Mouse (Mus musculus) embryonic facial prominence, embryonic 11.5 days (tissue): Measurements from ENCODE around the gene Ppil6. TPM values are rescaled to one million over a fixed set of nuclear protein-coding genes. Genes with fewer than 3 reads are reported as not detected.

Source experiments
- ATAC-seq: fragments of 200-750 bp; cut with Nextera tagmentation; replicated peaks from 2 replicates; pipeline ENCODE4 v1.8.0; 2017; ENCODE audit warnings: low read depth; ENCODE audit not compliant: insufficient number of reproducible peaks, low FRiP score, low TSS enrichment
- DNase-seq: peaks from one replicate; pipeline ENCODE4 v3.0.0-alpha.2; 2015; ENCODE audit warnings: low spot score
- H3K27ac ChIP-seq: fragments of 300-500 bp; sonication (generic); replicated peaks from 2 replicates; pipeline ENCODE4 v1.5.1; 2014; ENCODE audit warnings: mild to moderate bottlenecking, low read depth, low read length, control low read depth
- H3K27me3 ChIP-seq: fragments of 300-500 bp; sonication (generic); 2 replicates; pipeline ENCODE4 v1.6.1; 2014; ENCODE audit warnings: mild to moderate bottlenecking, low read length, moderate library complexity, mixed read lengths; ENCODE audit not compliant: control insufficient read depth, insufficient read depth
- H3K36me3 ChIP-seq: fragments of 300-500 bp; sonication (generic); replicated peaks from 2 replicates; pipeline ENCODE4 v1.6.1; 2014; ENCODE audit warnings: low read depth, mild to moderate bottlenecking, low read length, moderate library complexity, mixed read lengths; ENCODE audit not compliant: control insufficient read depth, insufficient read depth
- H3K4me1 ChIP-seq: fragments of 300-500 bp; sonication (generic); 2 replicates; pipeline ENCODE4 v1.6.1; 2014; ENCODE audit warnings: low read length, mixed read lengths; ENCODE audit not compliant: control insufficient read depth, insufficient read depth
- H3K4me2 ChIP-seq: fragments of 300-500 bp; sonication (generic); 2 replicates; pipeline ENCODE4 v1.6.1; 2014; ENCODE audit warnings: low read depth, mild to moderate bottlenecking, control low read depth, low read length, moderate library complexity
- H3K4me3 ChIP-seq: fragments of 300-500 bp; sonication (generic); 2 replicates; pipeline ENCODE4 v1.5.1; 2014; ENCODE audit warnings: low read depth, low read length, control low read depth
- H3K9ac ChIP-seq: fragments of 300-500 bp; sonication (generic); replicated peaks from 2 replicates; pipeline ENCODE4 v1.6.1; 2014; ENCODE audit warnings: mild to moderate bottlenecking, control low read depth, low read length
- H3K9me3 ChIP-seq: fragments of 300-500 bp; sonication (generic); replicated peaks from 2 replicates; pipeline ENCODE4 v1.6.1; 2016; ENCODE audit warnings: mild to moderate bottlenecking, low read length, inconsistent platforms, mixed read lengths; ENCODE audit not compliant: control insufficient read depth
- WGBS: fragments of 180-500 bp; shearing (Covaris S2); extraction: QIAGEN DNeasy Blood & Tissue Kit; methylation state at CpG from one replicate; pipeline ENCODE4 v1.1.7; 2014; 5-methylcytosine and 5-hydroxymethylcytosine counted together
- polyA plus RNA-seq: library from polyadenylated mRNA; unstranded; fragments of >200 nt; fragmentation: Nextera tagmentation; extraction: Ambion mirVana; gene quantifications from 2 replicates; pipeline ENCODE4 v1.2.1, GENCODE M21; 2014

The Ppil6 gene
- polyA plus RNA-seq, 1 experiment from 2014 or later = 0.32 TPM

- Histone ChIP-seq H3K27ac (no peak overlapping the region), H3K4me3 (no peak overlapping the region), H3K9me3 (no peaks in the 10 kb centered on the region), H3K27me3 (no peaks in the 10 kb centered on the region), H3K4me2 (no peak overlapping the region), H3K4me1 (no peaks in the 10 kb centered on the region), H3K9ac (no peak overlapping the region), H3K36me3 (no peaks in the 10 kb centered on the region)
- 73% methylated on average over 4 of the region's 4 CpGs for WGBS
- ATAC-seq (no peak), DNase-seq (no peak)
Measured at GRCm38 (mm10) chr10:41459990-41460389, 30.2 kb upstream of the Ppil6 start.

GRCm38 (mm10) chr10:41460501-41460900, 29.7 kb upstream of the Ppil6 start:
- Histone ChIP-seq H3K4me1 (no peaks in the 10 kb centered on the region), H3K27ac (no peak overlapping the region), H3K4me3 (no peak overlapping the region), H3K36me3 (no peaks in the 10 kb centered on the region), H3K4me2 (no peak overlapping the region), H3K27me3 (no peaks in the 10 kb centered on the region), H3K9ac (no peak overlapping the region), H3K9me3 (no peaks in the 10 kb centered on the region)
- ATAC-seq = no peak
- WGBS = 29% methylated on average over 2 of the region's 2 CpGs
- DNase-seq = no peak

DNA sequence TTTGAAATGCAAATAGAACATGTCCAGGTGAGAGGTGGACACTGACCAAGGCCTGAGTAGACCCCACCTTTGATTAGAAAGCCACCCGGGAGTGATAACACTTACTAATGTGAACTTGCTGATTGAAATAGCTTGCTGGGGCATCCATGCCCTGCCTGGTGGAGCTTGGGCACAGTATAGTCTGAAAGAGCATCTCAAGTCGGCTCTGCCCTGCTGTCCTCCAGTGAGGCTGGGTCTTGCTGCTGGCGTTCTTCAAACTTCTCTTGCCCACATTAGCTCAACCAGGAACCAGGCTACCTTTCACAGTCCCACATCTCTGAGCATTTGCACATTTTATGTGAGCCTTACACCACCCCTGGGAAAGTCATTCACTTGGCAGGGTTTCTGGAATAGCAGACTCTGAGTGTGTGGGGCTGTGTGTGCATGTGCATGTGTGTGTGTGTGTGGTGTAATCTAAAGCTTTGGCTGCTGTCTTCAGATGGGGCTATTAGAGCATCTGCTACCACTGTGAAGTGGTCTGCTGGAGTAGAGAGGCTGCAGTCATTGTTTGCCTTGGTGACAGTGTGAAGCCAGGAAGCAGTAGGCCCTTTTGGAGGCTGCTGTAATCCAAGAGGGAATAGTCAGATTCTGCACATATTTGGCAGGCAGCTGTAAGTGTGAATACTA, 29.0 kb upstream of the Ppil6 start:
- H3K4me3 ChIP-seq = no peak overlapping the region
- H3K36me3 ChIP-seq = no peaks in the 10 kb centered on the region
- no peaks in the 10 kb centered on the region for H3K4me1 ChIP-seq
- H3K9me3 ChIP-seq = no peaks in the 10 kb centered on the region
- DNase-seq = no peak
- WGBS = 87% methylated on average over 3 of the region's 3 CpGs
- no peak overlapping the region for H3K9ac ChIP-seq
- H3K27me3 ChIP-seq = no peaks in the 10 kb centered on the region
- H3K27ac ChIP-seq = no peak overlapping the region
- no peak for ATAC-seq
- no peak overlapping the region for H3K4me2 ChIP-seq

DNA sequence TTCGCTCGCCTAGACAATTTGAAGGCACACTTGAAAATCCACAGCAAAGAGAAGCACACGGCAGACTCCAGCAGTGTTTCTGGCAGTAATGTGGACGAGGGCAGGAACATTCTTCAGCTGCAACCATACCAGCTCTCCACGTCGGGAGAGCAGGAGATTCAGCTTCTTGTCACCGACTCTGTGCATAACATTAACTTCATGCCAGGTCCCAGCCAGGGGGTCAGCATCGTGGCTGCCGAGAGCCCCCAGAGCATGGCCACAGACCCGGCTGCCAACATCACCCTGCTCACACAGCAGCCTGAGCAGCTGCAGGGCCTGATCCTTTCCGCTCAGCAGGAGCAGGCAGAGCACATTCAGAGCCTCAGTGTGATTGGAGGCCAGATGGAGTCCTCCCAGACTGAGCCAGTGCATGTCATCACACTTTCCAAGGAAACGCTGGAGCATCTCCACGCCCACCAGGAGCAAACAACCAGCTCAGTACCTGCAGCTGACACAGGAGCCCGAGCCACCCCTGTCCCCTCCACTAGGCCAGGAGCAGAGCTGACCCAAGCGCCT, 25.8 kb upstream of the Ppil6 start:
- no peak overlapping the region for H3K9ac ChIP-seq
- no peak overlapping the region for H3K4me2 ChIP-seq
- H3K27ac ChIP-seq = no peak overlapping the region
- H3K27me3 ChIP-seq = no peaks in the 10 kb centered on the region
- DNase-seq = no peak
- ATAC-seq = no peak
- no peaks in the 10 kb centered on the region for H3K9me3 ChIP-seq
- H3K36me3 ChIP-seq = no peaks in the 10 kb centered on the region
- H3K4me3 ChIP-seq = no peak overlapping the region
- H3K4me1 ChIP-seq = no peaks in the 10 kb centered on the region
- WGBS = 52% methylated on average over 15 of the region's 15 CpGs

GRCm38 (mm10) chr10:41467325-41467724, 22.9 kb upstream of the Ppil6 start:
- Histone ChIP-seq H3K4me1 (no peaks in the 10 kb centered on the region), H3K4me2 (no peak overlapping the region), H3K27ac (no peak overlapping the region), H3K36me3 (no peaks in the 10 kb centered on the region), H3K9ac (no peak overlapping the region), H3K9me3 (no peaks in the 10 kb centered on the region), H3K4me3 (no peak overlapping the region), H3K27me3 (no peaks in the 10 kb centered on the region)
- DNase-seq (no peak), ATAC-seq (no peak)
- WGBS = 40% methylated on average over 6 of the region's 6 CpGs

GRCm38 (mm10) chr10:41470693-41471092, 19.5 kb upstream of the Ppil6 start:
- Histone ChIP-seq H3K27ac (no peak overlapping the region), H3K4me3 (no peak overlapping the region), H3K4me2 (no peak overlapping the region), H3K9me3 (no peaks in the 10 kb centered on the region), H3K9ac (no peak overlapping the region), H3K4me1 (no peaks in the 10 kb centered on the region; the same call in 1 of the 2 replicates), H3K27me3 (no peaks in the 10 kb centered on the region), H3K36me3 (no peaks in the 10 kb centered on the region)
- ATAC-seq (no peak), DNase-seq (no peak)
- WGBS = 85% methylated on average over 3 of the region's 3 CpGs

DNA sequence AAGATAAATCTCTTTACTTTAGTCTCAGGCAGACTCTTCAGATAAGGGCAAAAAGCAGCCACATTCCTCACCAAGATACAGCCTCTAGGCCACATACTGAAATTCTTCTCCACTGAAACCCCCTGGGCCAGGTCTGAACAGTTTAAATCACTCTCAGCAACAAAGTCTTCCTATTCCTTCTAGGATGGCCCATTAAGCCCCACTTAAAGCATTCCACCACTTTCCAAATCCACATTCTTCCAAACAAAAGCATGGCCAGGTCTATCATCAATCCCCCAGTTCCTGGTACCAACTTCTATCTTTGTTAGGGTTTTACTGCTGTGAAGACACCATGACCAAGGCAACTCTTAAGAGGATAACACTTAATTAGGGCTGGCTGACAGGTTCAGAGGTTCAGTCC, 17.7 kb upstream of the Ppil6 start:
- peaks cover 2% of the 10 kb centered on the region; the same call in 1 of the 2 replicates for H3K4me1 ChIP-seq
- no peak overlapping the region for H3K9ac ChIP-seq
- H3K4me2 ChIP-seq = no peak overlapping the region
- no peaks in the 10 kb centered on the region for H3K9me3 ChIP-seq
- DNase-seq (no peak), ATAC-seq (no peak)
- no peak overlapping the region for H3K27ac ChIP-seq
- H3K4me3 ChIP-seq = no peak overlapping the region
- H3K27me3 ChIP-seq = no peaks in the 10 kb centered on the region
- H3K36me3 ChIP-seq = no peaks in the 10 kb centered on the region

GRCm38 (mm10) chr10:41472962-41473481, 17.2 kb upstream of the Ppil6 start:
- no peaks in the 10 kb centered on the region for H3K36me3 ChIP-seq
- WGBS = 83% methylated on average over 5 of the region's 5 CpGs
- no peaks in the 10 kb centered on the region for H3K27me3 ChIP-seq
- H3K4me1 ChIP-seq = peaks cover 2% of the 10 kb centered on the region; the same call in 1 of the 2 replicates
- no peaks in the 10 kb centered on the region for H3K9me3 ChIP-seq
- no peak overlapping the region for H3K4me2 ChIP-seq
- no peak overlapping the region for H3K9ac ChIP-seq
- ATAC-seq (no peak), DNase-seq (no peak)
- H3K4me3 ChIP-seq = no peak overlapping the region
- H3K27ac ChIP-seq = no peak overlapping the region
